Mouse (Mus musculus): ENCODE results near the gene Mterf4.

GRCm38 (mm10) chr1:93271751-93272150 lies 34.0 kb downstream of the Mterf4 start:
- TF ChIP-seq TAL1 (IDR thresholded peaks at IDR 0.05; ENCODE audit: low read length) (no peak), GATA1 (IDR thresholded peaks at IDR 0.05; ENCODE audit: low read length) (no peak)
